Mouse (Mus musculus) cortical plate, adult 2 months (tissue): ENCODE measurements at regions not wholly inside any gene's neighbourhood (a gene's known extent, or its start where the extent isn't known, plus 50 kb on each side); places are given as distances from the start of the nearest gene placed in this dataset.

Experiments used
- CTCF ChIP-seq: fragments of 200-500 bp; IDR thresholded peaks from 2 replicates; pipeline ENCODE4 v1.5.1; 2011; ENCODE audit warnings: mild to moderate bottlenecking, control low read depth, low read length; ENCODE audit not compliant: insufficient read depth; ENCODE audit errors: extremely low read depth
- POLR2A ChIP-seq: fragments of 200-500 bp; IDR thresholded peaks from 2 replicates; pipeline ENCODE4 v1.6.1; 2011; ENCODE audit warnings: mild to moderate bottlenecking, low read length, control low read depth; ENCODE audit not compliant: insufficient read depth; ENCODE audit errors: extremely low read depth

- no peak for TF ChIP-seq CTCF
- no peak for TF ChIP-seq POLR2A
Observed at GRCm38 (mm10) chr19:30433141-30433540, 116.3 kb downstream of the Dkk1 start.
